Mouse (Mus musculus) inflammation-experienced regulatory T-cells, adult 6 months (primary cell): ENCODE results near the gene Gna15. TPM values are rescaled to one million over a fixed set of nuclear protein-coding genes. Genes with fewer than 3 reads are reported as not detected.

Source experiments
- ATAC-seq: one replicate; pipeline ENCODE4 v1.8.0; 2017
- polyA plus RNA-seq, 3 experiments: library from polyadenylated mRNA; unstranded; fragments of 100-300 nt; shearing (Covaris generic); gene quantifications; one replicate each; pipeline ENCODE4 v1.2.1; 2017

The Gna15 gene
- polyA plus RNA-seq: 100 to 1,000 TPM in 1 of 3 experiments, 10 to 100 TPM in 2; 23.1 to 102 (median 24.3) TPM

DNA sequence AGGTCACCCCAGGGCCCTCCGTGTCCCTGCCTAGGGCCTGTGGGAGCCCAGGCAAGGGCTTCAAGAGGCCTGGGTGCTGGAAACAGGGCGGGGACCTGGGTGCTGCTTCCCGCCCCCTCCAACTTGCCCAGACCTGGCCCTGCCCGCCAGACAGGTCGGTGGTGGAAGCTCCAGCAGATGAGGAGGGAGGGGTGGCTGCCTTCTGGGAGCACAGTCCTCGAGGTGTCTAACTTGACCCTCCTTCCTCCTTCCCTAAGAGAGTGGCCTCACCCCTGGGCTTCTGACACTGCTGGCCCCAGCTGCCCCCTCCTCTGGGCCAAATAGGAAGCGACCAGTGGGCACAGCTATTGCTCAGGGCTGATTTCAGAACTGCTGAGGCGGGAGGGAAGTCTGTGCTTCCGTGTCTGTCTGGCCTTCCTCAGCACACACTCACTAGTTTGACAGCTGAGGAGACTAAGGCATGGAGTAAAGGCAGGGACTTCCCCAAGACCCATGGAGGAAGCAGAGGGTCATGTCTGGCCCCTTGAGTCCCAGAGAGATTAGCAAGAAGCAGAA, at the start of gene Gna15:
Gene Gna15, minus strand, starts transcription at position 175 of the 555 bp plus-strand sequence.
- ATAC-seq: peak; percentile 57

DNA sequence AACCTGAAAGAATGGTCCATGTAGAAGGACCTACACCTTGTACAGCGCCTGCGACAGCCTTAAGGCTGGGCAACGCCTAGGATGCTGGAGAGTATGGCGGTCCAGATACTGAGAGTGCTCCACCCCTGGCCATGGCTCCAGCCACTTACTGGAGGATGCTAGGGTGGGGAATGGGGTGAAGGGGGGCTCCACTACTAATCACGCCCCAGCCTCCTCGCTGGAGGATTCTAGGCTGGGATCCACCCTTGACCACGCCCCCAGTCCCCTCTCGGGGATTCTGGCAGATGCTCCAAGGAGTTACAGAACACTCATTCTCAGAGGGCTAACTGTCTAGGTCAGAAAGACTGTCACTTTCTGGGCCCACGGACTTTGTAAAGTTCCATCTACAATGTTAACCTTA, 49.0 kb upstream of the Gna15 start:
- ATAC-seq: no peak

DNA sequence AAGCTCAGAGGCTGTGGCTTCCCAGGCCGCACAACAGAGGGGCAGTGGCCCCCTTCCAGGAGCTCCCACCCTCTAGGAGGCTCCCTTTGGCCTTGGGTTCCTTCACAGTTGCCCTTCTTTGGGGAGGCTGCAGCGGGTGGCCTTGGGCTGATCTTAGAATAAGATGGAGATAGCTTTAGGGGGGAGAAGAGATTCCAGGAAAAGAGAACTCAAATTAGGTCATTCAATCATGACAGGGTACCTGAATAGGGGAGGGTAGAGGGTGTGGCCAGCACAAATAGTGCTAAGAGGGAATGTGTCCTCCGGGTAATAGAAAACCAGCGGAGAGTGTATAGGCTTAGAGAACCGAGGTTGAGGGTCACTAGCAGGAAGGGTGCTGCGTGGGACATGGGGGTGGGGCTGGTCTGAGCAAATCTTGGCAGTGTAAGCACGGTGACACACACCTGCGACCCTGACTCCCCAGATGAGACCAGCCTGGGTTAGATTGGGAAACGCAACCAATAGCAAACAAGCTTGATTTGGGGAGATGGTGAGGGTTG, 48.2 kb upstream of the Gna15 start:
- ATAC-seq: no peak

DNA sequence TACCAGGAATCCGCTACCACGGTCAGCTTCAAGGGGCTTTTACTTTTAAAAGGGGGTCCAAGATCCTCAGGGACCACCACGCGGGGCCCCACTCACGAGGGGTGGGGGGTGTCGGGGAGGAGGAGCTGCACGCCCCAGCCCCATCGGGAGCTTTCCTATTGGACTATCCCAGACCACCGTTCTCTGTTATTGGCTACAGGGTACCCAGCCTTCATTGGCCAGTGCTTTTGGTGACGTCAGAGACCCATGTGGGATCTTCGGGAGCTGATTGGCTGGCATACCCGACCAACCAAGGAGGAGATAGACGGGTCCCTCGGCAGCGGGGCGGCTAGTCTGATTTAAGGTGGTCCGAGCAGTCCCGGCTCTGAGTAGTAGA, 47.5 kb upstream of the Gna15 start:
- ATAC-seq: peak; percentile 78

DNA sequence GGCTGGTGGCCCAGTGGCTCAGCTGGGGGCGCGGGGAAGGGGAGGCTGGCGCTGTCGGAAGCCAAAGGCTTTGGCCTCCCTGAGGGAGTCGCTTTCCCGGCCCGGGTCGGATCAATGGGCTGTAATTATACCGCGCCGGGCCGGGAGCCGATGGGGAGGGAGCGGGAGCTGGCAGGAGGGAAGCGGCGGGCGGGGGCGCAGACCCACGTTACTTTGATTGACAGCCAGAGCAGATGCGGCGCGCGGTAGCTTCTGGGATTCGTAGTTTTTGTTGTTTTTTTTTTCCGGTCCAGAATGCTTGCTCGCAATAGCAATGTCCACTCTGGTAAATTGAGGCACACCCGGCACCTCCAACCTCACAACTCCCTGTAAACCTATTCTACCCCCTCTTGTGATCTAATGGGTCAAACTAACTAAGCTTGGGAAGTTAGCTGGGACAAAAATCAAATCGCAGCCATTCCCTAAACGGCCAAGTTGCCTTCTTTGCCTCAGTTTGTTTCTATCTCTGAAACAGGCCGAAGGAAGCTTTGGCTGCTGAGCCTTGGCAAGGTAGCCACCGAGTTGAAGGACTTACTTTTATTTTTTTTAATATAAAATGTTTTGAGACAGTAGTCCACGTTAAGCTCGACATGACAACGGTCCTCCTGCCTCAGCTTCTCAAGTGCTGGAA, 46.9 kb upstream of the Gna15 start:
- ATAC-seq: peak; percentile 78

DNA sequence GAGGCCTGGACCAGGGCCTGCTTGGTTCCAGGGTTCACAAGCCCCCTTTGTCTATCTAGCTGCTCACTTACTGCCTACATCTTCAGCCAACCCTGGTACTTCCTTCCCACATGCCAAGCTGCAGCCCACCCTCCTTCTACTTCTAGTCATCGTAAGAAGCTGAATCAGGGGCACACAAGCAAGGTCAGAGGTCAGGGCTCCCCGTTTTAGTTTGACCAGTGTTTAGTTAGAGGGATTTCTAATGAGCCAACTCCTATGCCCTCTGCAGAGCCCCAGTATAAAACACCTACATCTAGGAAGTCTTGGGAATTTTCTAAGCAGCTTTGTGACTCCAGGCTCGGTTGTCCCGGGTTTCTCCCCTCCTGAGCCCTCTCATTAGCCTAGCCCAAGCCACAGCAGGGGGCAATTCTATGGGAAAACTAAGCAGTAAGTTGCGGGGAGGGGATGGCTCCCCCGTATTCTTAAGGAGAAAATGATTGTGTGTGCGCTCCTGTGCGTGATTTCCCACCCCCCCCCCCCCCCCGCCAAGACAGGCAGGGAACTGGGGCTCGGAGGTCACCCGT, 46.3 kb upstream of the Gna15 start:
- ATAC-seq: no peak

DNA sequence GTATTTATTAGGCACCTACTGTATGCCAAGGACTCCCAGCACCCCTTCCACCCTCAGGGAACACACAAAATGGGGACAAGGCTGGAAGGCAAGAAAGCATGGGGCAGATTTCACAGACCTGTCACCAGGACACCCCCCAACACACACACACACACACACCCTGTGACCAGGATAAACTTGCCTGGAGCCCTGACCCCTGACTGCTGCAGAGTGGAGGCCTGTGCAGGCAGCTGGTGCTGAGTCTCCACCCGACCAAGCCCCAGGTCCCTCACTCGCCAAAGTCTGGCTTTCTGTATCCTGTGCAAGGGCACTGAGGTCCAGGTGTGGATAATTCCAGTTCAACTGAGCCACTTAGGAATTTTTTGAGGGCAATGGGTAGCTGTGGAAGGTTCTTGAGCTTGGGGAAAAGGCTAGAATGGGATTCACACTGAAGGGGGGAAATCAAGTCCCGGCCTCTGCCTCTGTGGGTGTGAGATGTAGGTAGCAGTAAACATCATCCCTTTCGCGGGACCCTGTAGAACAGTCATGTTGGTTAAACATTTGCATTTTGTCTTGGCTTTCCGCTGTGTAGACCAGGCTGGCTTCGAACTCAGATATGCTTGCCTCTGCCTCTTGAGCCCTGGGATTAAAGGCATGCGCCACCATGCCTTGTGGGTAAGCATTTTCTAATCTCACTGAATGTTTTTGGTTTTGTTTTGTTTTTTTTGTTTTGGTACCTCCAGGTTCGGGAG, 45.6 kb upstream of the Gna15 start:
- no peak for ATAC-seq

DNA sequence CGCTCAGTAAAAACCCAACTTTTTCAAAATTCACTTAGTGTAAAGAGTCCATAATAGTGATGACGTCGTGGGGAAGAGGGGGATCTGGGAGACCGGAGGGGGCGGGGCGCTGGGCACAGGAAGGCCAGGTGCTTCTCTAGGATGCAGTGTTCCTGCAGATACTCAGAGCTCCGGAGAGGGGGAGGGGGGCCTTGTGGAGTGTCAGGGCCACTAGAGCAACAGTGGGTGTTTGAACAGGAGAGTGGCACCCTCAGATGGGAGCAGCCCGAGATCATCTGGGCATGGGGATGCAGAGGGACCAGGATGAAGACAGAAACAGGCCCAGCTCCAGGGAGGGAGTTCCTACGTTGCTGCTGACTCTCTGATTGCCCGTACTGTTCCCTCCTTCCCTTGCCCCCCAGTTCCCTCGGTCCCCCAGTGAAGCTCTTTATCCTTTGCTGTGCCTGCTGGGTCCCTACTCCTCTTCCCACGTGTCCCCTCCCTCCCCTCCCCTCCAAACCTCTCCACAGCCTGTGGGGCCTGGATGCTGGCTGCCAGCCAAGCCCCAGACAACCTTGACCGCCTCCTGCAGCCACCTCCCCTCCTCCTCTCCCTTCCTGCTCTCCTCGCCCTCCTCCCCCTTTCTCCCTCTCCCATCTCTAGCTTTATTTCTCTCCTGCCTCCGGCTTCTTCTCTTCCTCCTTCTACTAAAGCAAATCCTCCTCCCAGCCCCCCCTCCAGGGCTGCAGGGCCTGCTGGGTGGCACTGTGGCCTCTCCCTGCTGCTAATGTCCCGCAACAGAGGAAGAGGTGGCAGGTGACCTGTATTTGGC, 44.6 kb upstream of the Gna15 start:
- no peak for ATAC-seq

DNA sequence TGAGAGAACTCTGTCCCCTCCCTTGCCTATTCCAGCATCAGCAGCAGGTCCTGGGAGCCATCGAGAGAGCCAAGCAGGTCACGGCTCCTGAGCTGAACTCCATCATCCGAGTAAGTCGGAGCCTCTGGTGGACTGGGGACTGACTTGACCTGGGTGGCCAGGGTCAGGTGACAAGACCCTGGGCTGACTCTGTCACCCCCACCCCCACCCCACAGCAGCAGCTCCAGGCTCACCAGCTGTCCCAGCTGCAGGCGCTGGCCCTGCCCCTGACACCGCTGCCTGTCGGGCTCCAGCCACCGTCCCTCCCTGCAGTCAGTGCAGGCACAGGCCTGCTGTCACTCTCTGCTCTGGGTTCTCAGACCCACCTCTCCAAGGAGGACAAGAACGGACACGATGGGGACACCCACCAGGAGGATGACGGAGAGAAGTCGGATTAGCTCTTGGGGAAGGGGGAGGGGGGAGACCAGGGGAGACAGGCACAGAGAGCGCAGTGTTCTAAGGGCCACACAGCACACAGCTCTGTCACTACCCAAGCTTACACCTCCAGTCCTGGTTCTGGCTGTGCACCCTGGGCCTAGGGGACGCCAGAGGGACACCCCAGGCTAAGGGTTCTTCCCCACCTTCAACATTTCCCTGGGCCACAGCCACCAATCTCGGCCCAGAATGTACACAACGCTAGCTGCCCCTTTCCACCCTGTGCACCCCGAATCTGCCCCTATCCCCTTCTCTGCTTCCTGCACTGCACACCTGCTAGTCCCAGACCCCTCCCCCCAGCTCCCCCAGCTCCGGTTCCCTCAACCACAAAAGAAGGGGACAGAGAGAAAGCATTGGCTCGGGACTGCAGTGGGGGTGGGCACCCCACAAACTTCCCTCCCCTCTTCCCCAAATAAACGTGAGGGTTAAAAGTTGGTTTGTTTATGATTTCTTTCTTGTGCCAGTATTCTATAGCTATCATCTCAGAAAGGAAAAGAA, 41.5 kb upstream of the Gna15 start:
- no peak for ATAC-seq

DNA sequence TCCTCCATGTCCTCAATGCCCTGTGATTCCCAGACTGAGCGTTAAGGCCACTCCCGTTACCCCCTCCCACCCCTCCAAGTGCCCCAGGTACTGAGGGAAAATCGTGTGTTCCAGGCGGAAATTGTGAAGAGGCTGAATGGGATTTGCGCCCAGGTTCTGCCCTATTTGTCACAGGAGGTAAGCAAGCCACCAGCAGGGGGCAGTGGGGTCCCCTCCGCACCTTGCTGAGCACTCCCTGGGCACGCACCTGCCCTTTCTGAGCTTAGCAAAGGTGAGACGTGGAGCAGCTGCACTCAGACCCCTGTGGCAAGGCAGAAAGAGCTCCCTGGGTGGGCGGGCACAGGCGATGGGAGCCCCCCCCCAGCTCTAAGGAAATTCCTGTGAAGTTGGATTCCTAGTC, 40.7 kb upstream of the Gna15 start:
- ATAC-seq: no peak

DNA sequence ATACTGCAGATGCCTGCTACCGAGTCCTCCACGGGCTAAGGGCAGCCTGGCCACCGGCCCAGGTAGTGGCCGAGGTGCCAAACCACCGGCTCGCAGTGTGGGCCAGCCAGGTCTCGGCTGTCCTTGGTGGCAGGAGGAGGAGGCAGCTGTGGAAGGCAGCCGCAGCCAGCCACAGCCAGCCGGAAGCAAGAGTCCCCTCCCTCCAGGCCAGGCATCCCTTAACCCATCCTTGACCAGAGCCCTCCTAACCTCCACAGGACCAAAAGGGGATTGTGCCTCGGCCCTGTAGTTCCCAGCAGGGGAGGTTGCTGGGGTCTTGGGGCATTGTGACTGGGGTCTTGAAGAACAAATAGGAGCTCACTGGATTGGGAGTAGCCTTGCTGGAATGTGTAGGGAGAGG, 40.2 kb upstream of the Gna15 start:
- ATAC-seq: no peak

DNA sequence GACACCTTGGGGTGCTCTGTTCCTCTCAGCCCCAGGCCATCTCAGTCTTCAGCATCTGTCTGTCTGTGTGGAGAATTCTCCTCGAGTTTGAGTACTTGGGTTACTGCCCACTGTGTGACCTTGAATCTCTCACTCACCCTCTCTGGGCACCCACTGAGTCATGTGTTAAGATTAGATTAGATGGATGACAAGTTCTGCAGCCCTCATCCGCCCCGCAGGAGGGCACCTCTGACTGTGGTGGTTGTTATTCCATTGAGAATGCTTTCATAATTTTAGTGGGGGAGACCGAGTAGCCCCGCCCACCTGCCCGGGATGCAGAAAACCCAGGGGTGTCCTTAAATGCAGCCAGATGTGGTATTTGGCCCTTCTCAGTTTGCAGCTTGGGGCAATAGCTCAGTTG, 39.5 kb upstream of the Gna15 start:
- ATAC-seq: no peak

DNA sequence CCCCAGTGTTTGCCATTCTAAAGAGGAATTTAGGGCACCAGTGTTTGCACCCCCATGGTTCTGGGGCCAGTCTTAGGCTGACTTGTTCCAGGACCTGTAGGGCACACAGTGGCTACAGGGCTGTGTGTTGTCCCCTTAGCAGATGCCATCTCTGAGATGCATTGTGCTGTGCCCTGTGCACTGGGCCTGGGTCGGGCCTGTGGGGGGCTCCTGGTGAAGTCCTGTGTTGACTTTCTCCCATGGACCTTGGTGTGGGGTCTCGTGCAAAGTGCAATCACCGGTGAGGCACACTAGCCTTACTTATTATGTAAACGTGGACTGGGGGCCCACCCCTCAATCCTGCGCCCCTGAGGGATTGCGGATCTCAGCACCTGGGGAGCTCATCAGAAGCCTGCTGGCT, 38.4 kb upstream of the Gna15 start:
- ATAC-seq: no peak

DNA sequence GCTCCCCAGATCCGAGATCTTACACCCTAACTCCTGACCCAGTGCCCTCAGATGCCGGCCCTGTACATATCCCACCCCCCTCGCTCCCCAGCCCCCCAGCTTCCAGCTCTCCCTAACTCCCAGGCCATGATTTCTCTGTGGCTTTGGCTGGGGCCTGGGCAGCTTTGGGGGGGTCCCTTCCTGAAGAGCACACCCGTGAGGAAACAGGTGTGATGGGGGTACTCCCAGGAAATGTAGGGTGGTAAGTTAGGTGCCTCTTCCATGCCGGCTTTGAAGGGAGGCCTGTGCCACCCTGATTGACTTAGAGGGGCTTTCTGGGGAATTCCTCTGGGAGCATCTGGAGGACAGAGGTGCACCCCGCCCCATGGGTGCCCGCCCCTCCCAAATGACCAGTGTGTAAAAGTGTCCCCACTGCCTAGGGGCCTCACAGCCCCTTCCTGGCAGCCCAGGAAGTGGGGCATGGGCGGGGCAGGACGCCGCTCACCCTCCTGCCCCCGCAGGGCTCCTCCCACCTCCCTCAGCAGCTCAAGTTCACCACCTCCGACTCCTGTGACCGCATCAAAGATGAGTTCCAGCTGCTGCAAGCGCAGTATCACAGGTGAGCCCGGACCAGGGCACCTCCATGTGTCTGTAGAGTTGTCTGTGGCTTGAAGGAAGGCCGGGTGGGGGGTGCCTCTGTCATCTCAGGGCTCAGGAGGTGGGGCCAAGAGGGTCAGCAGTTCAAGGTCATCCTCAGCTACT, 36.9 kb upstream of the Gna15 start:
- peak; percentile 93 for ATAC-seq

DNA sequence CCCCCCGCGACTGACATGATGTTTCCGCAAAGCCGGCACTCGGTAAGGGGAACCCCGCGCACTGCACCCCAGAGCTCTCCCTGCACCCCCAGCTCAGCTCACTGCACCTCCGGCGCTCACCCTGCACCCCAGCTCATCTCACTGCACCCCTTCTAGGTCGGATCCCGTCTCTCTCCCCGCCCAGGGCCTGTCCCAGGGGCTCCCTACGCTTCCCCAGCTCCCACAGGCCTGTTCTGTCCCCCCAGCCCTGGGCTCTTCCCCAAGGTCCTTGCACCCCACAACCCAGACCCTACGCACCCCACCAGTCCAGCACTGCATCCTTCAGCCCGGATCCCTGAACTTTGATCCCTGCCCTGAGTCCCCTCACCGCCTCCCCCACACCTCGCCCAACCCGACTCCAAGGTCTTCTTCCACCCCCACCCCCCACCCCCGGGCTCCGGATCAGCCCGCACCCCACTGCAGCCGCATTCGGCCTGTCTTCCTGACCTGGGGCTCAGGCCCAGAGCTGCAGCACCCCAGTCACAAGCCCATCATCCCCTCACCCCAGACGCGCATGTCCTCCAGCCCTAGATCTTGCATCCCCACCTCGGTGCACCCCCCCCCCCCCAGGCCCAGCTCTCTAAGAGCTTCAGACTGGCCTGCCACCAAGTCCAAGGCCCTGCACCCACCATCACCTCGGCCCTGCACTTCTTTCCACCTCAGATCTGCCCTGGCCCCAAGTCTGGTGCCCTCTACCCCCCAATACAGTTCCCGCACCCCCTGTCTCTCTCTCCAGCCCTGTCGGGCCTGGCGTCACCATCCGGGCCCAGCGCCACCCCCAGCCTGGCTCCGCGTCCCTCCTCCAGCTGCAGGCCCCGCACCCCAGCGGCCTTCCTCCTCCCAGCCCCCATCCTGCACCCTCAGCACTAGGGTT, 35.9 kb upstream of the Gna15 start:
- ATAC-seq: peak; percentile 49

DNA sequence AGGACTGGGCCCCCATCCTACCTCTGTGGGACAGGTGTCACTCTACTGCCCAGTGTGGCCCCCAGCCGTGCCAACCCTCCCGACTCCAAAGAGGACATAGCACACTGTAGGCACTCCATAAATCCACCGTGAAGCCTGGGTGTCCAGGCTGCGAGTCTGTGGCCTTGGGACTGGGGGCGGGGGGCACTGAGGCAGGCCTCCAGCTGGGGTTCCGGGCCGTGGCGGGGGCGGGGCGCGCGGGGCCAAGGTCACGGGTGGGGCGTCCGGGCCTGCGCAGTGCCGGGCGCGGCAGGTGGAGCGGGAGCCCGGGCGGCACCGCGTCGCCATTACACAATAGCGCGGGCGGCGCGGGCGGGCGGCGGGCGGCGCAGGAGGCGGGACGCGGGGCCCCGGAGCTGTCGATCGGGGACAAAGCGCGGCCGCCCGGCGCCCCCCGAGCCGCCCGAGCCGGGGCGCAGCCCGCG, 35.2 kb upstream of the Gna15 start, which contains the start of gene Aes:
Gene Aes, plus strand, starts transcription at position 326 of the 464 bp plus-strand sequence.
- ATAC-seq: peak; percentile 19

DNA sequence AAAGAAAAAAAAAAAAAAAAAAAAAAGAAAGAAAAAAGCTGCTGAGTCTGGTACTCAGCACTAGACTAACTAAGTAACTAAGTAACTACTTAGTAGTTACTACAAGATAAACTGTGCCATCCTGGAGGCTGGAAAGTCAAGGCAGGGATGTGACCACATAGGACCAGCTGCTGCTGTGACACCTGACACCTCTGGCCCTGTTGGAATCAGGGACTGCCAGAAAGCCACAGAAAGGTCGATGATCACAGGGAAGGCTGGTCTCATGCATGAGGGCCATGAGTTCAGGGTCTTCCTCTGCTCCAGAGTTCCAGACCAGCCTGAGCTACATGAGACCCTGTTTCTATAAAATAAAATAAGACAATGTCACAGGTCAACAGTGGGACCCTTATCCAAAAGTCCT, 33.5 kb upstream of the Gna15 start:
- no peak for ATAC-seq

DNA sequence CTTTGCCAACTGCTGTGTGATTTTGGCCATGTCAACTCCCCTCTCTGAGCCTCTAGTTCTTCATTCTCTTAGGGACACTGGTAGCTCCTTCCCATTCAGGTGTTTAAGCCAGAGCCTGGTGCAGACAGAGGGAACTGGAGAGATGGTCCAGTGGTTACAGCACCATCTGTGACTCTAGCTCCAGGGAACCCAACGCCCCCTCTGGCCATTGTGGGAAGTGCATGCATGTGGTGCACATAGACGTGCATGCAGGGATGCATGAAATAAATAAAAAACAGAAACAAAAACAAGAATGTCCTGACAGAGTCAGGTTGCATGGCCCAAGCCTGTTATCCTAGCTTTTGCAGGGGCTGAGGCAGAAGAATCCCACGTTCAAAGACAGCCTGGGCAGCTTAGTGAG, 32.3 kb upstream of the Gna15 start:
- no peak for ATAC-seq
